Mouse (Mus musculus) right cerebral cortex, postnatal 25 days (tissue): ENCODE measurements around the gene Klhdc3.

ENCODE experiments used
- DNase-seq: peaks from one replicate; pipeline ENCODE4 v3.0.0; 2022

The Klhdc3 gene

DNA sequence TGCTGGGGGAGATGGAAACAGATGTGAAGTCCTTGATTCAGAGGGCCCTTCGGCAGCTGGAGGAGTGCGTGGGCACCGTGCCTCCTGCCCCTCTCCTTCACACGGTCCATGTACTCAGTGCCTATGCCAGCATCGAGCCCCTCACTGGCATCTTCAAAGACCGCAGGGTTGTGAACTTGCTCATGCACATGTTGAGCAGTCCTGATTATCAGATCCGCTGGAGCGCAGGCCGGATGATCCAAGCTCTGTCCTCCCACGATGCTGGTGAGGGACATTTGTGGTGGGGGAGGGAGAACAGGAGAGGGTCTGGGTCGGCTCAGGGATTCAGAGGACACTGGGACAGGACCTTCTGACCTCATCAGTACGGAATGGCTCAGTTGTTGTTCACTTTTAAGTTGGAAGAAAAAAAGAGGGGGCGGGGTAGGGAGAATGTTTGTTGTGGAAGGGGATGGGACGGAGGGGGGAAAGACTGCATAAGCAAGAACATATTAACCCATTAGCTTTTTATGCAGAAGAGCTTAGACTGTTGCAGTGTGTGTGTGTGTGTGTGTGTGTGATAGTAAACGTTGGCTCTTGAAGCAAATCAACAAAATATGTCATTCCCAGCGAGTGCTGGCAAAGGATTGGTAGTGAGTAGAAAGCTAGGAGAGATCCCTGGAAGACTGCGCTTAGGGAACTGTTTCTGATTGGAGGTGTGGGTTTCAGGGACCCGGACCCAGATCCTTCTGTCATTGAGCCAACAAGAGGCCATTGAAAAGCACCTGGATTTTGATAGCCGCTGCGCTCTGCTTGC lies 28.8 kb downstream of the Klhdc3 start:
- no peak for DNase-seq

DNA sequence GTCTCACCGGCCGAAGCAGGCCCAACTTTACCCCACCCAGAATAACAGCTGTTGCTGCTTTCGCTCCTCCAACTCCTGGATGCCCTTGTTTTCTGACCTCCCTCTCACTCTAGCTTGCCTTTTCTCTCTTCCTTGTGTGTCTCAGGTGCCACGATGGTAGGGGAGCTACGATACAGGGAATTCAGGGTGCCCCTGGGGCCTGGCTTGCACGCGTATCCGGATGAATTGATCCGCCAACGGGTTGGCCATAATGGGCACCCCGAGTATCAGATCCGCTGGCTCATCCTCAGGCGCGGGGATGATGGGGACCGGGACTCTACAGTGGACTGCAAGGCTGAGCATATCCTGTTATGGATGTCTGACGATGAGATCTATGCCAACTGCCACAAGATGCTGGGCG lies 29.4 kb downstream of the Klhdc3 start:
- DNase-seq: no peak

DNA sequence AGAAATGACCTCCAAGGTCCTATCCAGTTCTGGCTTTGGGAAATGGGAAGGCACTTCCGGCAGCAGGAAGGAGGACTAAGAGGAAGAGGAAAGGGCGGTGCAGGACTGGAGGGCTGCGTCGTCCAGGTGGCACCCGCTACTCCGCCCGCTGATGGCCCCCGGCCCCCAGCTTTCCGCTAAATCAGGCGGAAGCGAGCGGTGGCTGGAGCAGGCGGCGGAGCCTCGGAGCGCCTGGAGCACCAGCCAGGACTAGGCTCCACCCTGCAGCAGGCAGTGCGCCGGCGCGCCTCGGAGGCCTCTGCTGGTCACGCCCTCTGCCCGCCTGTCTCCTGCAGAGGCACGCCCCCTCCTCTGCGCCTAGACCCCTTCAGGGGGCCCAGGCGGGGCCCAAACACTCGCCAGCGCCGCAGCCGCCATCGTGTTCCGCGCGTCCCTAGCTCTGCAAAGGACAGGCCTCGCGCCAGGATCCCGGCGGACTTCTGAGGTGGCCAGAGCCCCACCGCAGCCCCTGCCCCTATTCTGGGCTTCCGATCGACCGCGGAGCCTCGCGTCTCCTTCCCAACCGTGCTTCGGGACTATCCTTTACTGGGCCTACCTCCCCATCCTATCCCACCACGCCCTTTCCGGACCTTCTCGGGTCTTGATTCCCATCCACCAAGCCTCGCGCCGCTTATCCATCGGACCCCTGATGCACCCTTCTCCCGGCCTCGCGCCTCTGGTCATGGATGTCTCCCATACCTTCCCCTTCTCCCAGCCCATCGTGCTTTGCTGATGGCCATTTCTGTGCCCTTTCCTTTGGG lies 30.3 kb downstream of the Klhdc3 start, which contains the start of gene Cul7:
TSS of gene Cul7 (plus strand) at position 106 of the 800 bp plus-strand sequence.
- peak; percentile 92 for DNase-seq

- DNase-seq: no peak
Measured at GRCm38 (mm10) chr17:46649811-46650210, 30.9 kb downstream of the Klhdc3 start.

DNA sequence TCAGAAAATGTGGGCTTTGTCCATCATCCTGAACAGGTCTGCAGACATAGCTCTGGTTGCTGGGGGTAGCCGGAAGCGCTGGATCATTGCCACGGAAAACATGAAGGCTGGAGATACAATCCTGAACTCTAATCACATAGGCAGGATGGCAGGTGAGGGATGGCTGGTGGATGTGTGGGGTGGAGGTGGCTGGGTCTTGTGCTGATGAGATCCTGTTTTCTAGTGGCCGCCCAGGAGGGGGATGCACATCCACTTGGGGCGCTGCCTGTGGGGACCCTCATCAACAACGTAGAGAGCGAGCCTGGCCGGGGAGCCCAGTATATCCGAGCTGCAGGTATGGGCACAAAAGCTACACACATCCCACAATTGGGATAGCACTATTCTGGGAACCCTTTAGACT lies 32.3 kb downstream of the Klhdc3 start:
- no peak for DNase-seq

DNA sequence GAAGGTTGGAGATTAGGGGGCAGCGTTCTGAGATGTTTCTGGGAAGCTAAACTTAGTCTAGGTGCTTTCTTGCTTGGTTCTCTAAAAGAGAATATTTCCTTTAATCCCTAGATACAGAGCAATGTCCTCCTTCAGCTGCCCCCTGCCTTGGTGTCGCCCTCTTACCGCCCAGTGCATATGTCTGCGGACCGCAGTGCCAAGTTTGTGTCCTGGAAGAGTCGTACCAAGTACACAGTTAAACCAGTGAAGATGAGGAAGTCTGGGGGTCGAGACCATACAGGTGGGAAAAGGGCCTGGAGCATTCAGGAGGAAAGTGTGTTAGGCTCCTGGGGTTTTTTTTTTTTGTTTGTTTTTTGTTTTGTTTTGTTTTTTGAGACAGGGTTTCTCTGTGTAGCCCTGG lies 33.4 kb downstream of the Klhdc3 start:
- DNase-seq: no peak

DNA sequence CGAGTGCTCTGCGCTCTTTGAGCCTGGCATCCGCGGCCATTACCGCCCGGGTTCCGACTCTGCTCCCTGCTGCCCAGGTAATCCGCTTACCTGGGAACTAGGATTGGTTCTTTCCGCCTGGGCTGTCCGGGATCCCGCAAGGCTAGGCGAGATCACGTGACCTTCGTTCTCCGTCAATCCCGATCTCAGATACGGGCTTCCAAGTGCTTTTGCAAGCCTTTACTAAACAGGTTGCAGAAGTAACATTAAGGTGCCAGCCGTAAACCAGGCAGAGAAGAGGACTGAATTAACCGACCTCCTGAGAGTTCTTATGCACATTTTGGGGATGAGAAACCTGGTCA lies 34.4 kb downstream of the Klhdc3 start:
- DNase-seq: no peak

DNA sequence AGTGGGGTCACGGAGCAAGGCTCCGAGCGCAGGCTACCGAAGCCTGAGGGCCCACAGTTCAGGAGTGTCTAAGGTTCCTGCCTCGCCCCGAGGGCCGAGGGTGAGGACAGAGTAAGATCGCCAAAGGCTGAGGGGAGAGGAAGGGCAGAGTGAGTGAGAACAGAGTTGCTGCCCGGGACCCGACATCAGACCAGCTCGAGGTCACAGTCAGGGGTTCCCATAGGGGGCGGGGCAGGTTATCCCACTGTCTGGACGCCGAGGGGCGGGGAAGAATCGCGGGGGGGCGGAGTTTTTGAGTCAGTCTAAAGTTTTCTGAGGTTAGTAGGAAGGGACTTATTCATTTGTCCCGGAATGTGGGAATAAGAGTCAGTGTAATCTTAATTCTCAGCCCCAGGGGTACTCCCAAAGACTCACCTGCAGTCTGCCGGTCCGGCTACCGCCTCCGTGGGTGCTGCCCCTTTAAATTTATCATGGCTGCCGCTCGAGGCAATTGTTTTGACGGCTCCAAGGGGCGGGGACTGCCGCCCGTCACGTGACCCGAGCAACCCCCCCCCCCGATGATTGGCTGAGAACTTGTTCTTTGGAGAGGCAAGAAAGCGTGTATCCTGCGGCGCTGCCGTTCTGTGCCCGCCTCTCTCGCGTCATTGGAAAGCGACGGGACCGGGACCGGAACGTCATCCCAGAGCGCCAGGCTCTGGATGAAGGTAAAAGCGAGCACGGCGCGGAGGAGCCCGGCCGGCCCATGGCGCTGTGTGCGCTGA lies 35.0 kb downstream of the Klhdc3 start, which contains the start of the genes Klc4 and Mrpl2:
TSS of gene Klc4 (minus strand) at position 462 of the 761 bp plus-strand sequence.
TSS of gene Mrpl2 (plus strand) at position 669 of the 761 bp plus-strand sequence.
- DNase-seq: peak; percentile 98

DNA sequence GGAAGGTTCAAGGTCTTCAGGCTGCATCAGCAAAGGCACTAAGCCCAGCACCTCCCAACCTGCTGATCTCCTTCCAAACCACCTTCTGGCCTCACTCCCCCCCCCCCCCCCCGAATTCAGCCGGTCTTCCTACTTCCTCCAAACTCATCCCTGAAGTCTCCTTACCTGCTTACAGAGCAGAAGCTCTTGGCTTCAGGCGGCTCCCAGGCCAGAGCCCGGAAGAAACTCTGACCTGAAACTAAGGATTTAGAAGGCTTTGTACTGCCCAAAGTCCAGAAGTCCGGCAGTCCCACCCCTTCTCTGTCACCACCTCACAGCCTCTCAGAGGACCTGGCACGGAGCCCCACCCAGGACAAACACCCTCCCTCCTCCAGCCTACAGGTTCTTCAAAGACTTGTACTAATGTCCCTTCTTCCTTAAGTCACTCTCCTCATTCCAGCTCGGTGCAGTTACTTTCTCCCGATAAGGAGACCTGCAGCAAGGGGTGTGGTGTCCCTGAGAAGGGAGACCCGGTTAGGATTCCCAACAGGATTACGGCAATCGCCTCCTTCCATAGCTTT lies 35.7 kb downstream of the Klhdc3 start:
- no peak for DNase-seq

DNA sequence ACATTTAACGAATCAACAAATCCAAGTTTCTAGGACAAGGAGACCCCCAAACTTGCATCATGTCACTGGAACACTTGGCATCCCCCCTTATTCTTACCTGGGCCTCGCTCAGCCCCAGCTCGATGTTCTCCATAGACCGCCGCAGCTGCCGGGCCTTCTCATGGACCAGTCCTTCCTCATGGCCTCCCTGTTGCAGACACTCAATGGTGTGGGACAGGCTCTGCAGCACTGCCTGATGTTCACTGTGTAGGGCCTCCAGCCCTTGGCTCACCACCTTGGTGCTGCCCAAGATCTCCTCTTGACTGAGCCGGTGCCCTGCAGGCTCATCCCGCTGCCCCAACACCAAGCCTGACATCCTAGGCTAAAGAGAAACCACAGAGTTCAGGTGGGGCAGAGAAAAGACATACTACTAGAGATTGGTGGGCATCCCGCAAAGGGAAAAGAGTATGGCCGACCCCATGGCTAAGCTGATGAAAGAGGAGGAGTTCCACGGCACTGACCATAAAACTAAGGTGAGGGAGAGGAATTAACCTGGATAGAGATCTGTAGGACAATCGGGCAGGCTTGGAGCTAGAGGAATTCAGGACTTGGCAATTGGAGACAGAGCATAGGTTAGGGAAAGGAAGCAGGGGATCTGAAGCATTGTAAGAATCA lies 36.4 kb downstream of the Klhdc3 start:
- DNase-seq: no peak

GRCm38 (mm10) chr17:46642060-46642459 lies 38.7 kb downstream of the Klhdc3 start:
- DNase-seq: no peak

DNA sequence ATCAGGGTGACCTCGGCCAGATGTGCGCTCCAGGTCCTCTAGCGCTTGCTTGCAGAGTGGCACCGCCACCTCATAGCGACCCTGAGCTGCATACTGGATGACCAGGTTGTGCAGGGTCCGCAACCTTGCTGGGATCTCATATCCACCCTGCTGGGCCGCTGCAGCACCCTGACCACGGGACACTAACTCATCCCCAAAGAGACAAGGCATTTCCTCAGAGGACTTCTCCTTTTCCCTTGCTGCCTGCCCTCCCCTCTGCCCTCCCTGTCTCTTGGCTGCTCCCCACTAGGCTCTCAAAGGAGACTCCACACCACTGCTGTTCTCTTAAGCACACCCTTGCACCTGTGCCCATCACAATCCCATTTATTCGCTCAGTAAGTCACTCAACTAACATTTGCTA lies 40.8 kb downstream of the Klhdc3 start:
- DNase-seq: no peak

DNA sequence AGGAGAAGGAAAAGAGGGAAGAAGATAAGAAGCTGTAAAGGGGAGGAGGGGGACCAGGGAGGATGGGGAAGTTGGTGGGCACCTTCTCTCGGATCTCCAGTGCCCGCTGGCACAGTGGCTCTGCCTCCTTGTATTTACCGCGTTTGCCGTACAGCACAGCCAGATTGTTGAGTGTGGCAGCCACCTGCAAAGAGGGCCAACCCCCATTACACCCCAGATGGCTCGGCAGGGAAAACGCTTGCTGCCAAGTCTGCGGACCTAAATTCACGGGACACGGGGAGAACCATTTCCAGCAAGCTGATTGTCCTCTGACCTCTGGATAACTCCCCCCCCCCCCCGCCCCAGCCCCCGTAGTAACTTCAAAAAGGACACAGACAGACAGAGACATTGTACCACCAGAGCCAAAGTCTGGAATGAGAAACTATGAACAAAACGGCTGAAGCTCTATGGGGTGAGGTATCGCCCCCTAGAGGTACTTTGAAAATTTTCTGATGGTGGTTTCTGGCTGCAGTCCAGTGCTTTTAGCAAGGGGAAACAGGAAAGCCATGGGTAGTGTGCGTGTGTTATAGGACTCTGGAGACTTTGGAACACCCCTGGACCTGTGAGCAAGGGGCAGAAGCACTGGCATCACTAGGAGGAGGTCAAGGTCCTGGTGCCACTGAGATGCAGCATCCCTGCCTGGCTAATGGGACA lies 43.7 kb downstream of the Klhdc3 start:
- DNase-seq: peak; percentile 60

DNA sequence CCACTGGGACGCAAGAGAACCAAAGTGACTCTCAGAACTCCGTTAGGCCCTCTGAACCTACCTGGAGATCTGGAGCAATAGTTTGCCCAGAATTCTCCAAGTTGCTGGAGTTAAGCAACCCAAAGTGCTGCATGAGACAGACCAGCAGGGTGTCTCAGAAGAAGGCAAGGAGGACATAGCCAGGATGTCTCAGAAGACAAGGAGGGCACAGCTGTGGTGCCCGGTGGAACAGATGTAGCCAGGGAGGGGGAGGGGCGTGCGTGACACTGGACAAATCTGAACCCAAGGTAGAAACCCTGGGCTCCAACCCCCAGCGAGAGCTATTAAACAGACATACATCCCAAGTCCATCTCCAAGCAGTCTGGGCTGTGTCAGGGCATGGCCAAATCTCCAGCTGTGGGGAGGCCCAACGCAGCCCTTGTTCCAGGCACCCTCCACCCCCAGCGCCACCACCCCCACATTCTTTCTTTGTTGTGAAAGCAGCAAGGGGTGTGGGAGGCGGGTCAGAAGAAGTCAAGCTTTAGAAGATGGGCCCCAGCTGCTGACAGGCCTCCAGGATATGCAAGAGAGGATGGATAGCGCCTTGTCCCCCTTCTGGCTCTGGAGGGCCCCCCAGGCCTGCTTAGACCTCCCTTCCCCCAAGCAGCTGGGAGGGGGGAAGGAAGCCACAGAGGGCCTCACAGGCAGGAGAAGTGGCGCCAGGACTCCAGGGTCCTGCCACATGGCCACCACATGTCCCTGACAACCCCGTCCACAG lies 50.9 kb downstream of the Klhdc3 start:
- DNase-seq: no peak

- peak; percentile 69 for DNase-seq
Measured at GRCm38 (mm10) chr17:46628791-46629684, 51.7 kb downstream of the Klhdc3 start, which contains the start of gene Ptk7. Gene Ptk7, minus strand, starts transcription at chr17:46629504.

DNA sequence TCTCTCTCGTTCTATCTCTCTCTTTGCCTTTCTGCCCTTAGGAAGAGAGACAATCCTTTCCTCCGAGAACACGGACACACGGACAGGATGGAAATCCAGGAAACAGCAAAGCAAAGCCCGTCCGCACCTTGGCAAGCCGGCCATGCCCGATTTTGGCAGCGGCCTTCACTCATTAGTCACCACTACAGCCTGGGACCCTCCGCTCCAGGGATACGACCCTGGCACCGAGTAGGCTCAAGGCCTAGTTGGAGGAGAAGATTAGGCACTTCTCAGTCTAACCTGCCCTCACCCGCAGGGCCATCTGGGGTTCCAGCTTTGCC lies 52.3 kb downstream of the Klhdc3 start:
- no peak for DNase-seq

DNA sequence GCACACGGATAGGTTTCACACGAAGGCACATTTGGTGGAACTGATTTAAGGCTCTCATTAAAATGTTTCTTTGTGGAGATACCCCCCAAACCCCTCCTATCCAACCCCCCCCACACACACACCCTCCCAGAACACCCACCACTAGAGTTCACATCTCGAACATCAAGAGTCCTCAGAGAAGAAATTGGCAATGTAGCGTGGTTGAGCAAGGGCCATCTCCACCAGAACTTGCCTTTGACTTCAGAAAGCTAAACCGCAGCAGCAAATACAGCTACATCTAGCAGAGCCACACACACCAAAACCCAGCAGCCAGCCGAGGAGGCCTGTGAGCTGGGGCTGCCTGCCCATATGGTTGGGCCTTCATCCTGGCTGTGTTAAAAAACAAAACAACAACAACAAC lies 53.3 kb downstream of the Klhdc3 start:
- DNase-seq: no peak

DNA sequence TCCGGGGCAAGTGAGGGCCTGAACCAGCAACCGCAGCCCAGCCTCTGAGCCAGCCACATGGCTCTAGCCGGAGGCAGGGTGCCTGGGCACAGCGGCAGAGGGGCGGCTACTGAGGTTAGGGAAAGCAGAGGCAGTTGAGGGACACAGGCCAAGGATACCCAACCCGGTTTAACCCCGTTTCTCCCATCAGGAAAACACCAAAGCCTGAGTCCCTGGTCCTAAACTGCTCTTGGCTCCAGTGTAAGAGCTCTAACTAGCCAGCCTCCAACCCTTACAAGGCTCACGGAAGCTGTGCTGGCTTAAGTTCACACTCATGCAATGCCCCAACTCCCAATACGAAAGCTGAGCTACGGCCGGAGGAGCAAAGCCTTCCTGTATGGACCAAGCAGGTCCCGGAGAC lies 56.1 kb downstream of the Klhdc3 start:
- no peak for DNase-seq
